Mouse (Mus musculus) MEL (cell line): Measurements from ENCODE around the gene Med15. TPM values are rescaled to one million over a fixed set of nuclear protein-coding genes. Genes with fewer than 3 reads are reported as not detected.

ENCODE experiments used
- DNase-seq: peaks from one replicate; pipeline ENCODE4 v3.0.0; 2011; ENCODE audit warnings: low read depth, low spot score
- H3K27ac ChIP-seq: 2 replicates; pipeline ENCODE4 v1.5.1; 2012; ENCODE audit warnings: low read depth, mild to moderate bottlenecking, control low read depth, low read length, moderate library complexity; ENCODE audit not compliant: control insufficient read depth
- H3K27me3 ChIP-seq, 2 experiments: fragments of 150-350 bp in 1 of 2; sonication (generic) in 1 of 2; 2 replicates each; pipeline ENCODE4 v1.6.1; 2012; ENCODE audit warnings: low read length in 2 of 2, mild to moderate bottlenecking in 2 of 2, improper control_type of control experiment in 1 of 2, moderate library complexity in 1 of 2; ENCODE audit not compliant: insufficient read depth in 2 of 2, control insufficient read depth in 1 of 2
- H3K36me3 ChIP-seq, 2 experiments: 2 replicates each; pipeline ENCODE4 v1.6.1; 2012 to 2014; ENCODE audit warnings: low read length in 2 of 2, improper control_type of control experiment in 1 of 2, inconsistent platforms in 1 of 2, mild to moderate bottlenecking in 1 of 2; ENCODE audit not compliant: insufficient read depth in 2 of 2, control insufficient read depth in 1 of 2
- H3K4me1 ChIP-seq, 2 experiments: fragments of 150-350 bp in 1 of 2; sonication (generic) in 1 of 2; 2 replicates each; pipeline ENCODE4 v1.6.1; 2012; ENCODE audit warnings: low read length in 2 of 2, improper control_type of control experiment in 1 of 2, mild to moderate bottlenecking in 1 of 2; ENCODE audit not compliant: insufficient read depth in 2 of 2, control insufficient read depth in 1 of 2
- H3K4me3 ChIP-seq, 2 experiments: fragments of 150-350 bp in 1 of 2; sonication (generic) in 1 of 2; 2 replicates each; pipeline ENCODE4 v1.5.1; 2012; ENCODE audit warnings: low read depth in 2 of 2, low read length in 2 of 2, mild to moderate bottlenecking in 2 of 2, moderate library complexity in 2 of 2, control low read depth in 1 of 2, improper control_type of control experiment in 1 of 2; ENCODE audit not compliant: control insufficient read depth in 1 of 2, insufficient read depth in 1 of 2
- H3K79me2 ChIP-seq: 2 replicates; pipeline ENCODE4 v1.6.1; 2012; ENCODE audit warnings: mild to moderate bottlenecking, low read length, moderate library complexity; ENCODE audit not compliant: control insufficient read depth, poor library complexity, insufficient read depth
- H3K9ac ChIP-seq: 2 replicates; pipeline ENCODE4 v1.6.1; 2012; ENCODE audit warnings: low read depth, mild to moderate bottlenecking, control low read depth, low read length, moderate library complexity; ENCODE audit not compliant: control insufficient read depth, poor library complexity, severe bottlenecking
- H3K9me3 ChIP-seq: fragments of 150-350 bp; sonication (generic); replicated peaks from 2 replicates; pipeline ENCODE4 v1.6.1; 2012; ENCODE audit warnings: mild to moderate bottlenecking, low read length, improper control_type of control experiment, moderate library complexity; ENCODE audit not compliant: insufficient read depth
- BHLHE40 ChIP-seq: IDR thresholded peaks from 2 replicates; pipeline ENCODE4 v1.6.1; 2012; ENCODE audit warnings: low read depth, mild to moderate bottlenecking, inconsistent platforms, low read length, improper control_type of control experiment, borderline replicate concordance
- CTCF ChIP-seq, 3 experiments: IDR thresholded peaks in 2 of 3; conservative IDR thresholded peaks in 1 of 3; 2 replicates each; pipeline ENCODE4 v1.5.1; 2011 to 2012; ENCODE audit warnings: low read length in 3 of 3, low read depth in 2 of 3, mild to moderate bottlenecking in 2 of 3, improper control_type of control experiment in 1 of 3, inconsistent platforms in 1 of 3, mixed read lengths in 1 of 3, moderate library complexity in 1 of 3; ENCODE audit not compliant: control insufficient read depth in 1 of 3, insufficient read depth in 1 of 3, poor library complexity in 1 of 3, severe bottlenecking in 1 of 3
- ETS1 ChIP-seq: IDR thresholded peaks from 2 replicates; pipeline ENCODE4 v1.6.1; 2012; ENCODE audit warnings: low read depth, mild to moderate bottlenecking, inconsistent platforms, low read length, improper control_type of control experiment, moderate library complexity
- HCFC1 ChIP-seq: IDR thresholded peaks from 2 replicates; pipeline ENCODE4 v1.6.1; 2012; ENCODE audit warnings: low read depth, mild to moderate bottlenecking, inconsistent platforms, low read length, improper control_type of control experiment, moderate library complexity
- JUND ChIP-seq: IDR thresholded peaks from 2 replicates; pipeline ENCODE4 v1.6.1; 2011; ENCODE audit warnings: low read depth, mild to moderate bottlenecking, improper control_type of control experiment, low read length
- KAT2A ChIP-seq: conservative IDR thresholded peaks from 2 replicates; pipeline ENCODE4 v1.6.1; 2012; ENCODE audit warnings: low read depth, low read length, improper control_type of control experiment, inconsistent platforms
- MAFK ChIP-seq: IDR thresholded peaks from 2 replicates; pipeline ENCODE4 v1.6.1; 2011; ENCODE audit warnings: low read depth, mild to moderate bottlenecking, low read length, improper control_type of control experiment, borderline replicate concordance
- MEF2A ChIP-seq: IDR thresholded peaks from 2 replicates; pipeline ENCODE4 v1.6.1; 2014; ENCODE audit warnings: low read depth, mild to moderate bottlenecking, inconsistent platforms, low read length, improper control_type of control experiment; ENCODE audit not compliant: poor library complexity, insufficient replicate concordance, severe bottlenecking; ENCODE audit errors: extremely low read depth
- MXI1 ChIP-seq: IDR thresholded peaks from 2 replicates; pipeline ENCODE4 v1.6.1; 2011; ENCODE audit warnings: mild to moderate bottlenecking, low read depth, low read length, improper control_type of control experiment
- MYB ChIP-seq: IDR thresholded peaks from 2 replicates; pipeline ENCODE4 v1.6.1; 2011; ENCODE audit warnings: mild to moderate bottlenecking, low read depth, low read length, improper control_type of control experiment
- MYC ChIP-seq: IDR thresholded peaks from 2 replicates; pipeline ENCODE4 v1.6.1; 2011; ENCODE audit warnings: low read depth, mild to moderate bottlenecking, low read length, improper control_type of control experiment, moderate library complexity
- NELFE ChIP-seq: IDR thresholded peaks from 2 replicates; pipeline ENCODE4 v1.6.1; 2011; ENCODE audit warnings: low read depth, low read length, improper control_type of control experiment
- POLR2A ChIP-seq, 2 experiments: IDR thresholded peaks; 2 replicates each; pipeline ENCODE4 v1.6.1; 2011 to 2012; ENCODE audit warnings: low read length in 2 of 2, mild to moderate bottlenecking in 2 of 2, control low read depth in 1 of 2, improper control_type of control experiment in 1 of 2, low read depth in 1 of 2, moderate library complexity in 1 of 2; ENCODE audit not compliant: control insufficient read depth in 1 of 2, insufficient read depth in 1 of 2, poor library complexity in 1 of 2
- POLR2AphosphoS5 ChIP-seq: IDR thresholded peaks from 2 replicates; pipeline ENCODE4 v1.6.1; 2012; ENCODE audit warnings: low read depth, borderline replicate concordance, mild to moderate bottlenecking, inconsistent platforms, low read length, moderate library complexity, mixed read lengths
- RAD21 ChIP-seq: IDR thresholded peaks from 2 replicates; pipeline ENCODE4 v1.6.1; 2011; ENCODE audit warnings: mild to moderate bottlenecking, low read depth, low read length, improper control_type of control experiment
- RCOR1 ChIP-seq: IDR thresholded peaks from 2 replicates; pipeline ENCODE4 v1.6.1; 2012; ENCODE audit warnings: low read depth, mild to moderate bottlenecking, inconsistent platforms, low read length, improper control_type of control experiment
- SIN3A ChIP-seq: IDR thresholded peaks from 2 replicates; pipeline ENCODE4 v1.6.1; 2012; ENCODE audit warnings: low read length, improper control_type of control experiment, inconsistent platforms
- SMC3 ChIP-seq: IDR thresholded peaks from 2 replicates; pipeline ENCODE4 v1.6.1; 2011; ENCODE audit warnings: low read depth, low read length, improper control_type of control experiment
- TBP ChIP-seq: IDR thresholded peaks from 2 replicates; pipeline ENCODE4 v1.8.0; 2011; ENCODE audit warnings: low read depth, low read length, improper control_type of control experiment
- UBTF ChIP-seq: IDR thresholded peaks from 2 replicates; pipeline ENCODE4 v1.6.1; 2012; ENCODE audit warnings: low read depth, mild to moderate bottlenecking, inconsistent platforms, low read length, improper control_type of control experiment, moderate library complexity, borderline replicate concordance; ENCODE audit not compliant: insufficient read depth
- ZC3H11A ChIP-seq: IDR thresholded peaks from 2 replicates; pipeline ENCODE4 v1.6.1; 2012; ENCODE audit warnings: low read depth, mild to moderate bottlenecking, inconsistent platforms, low read length, improper control_type of control experiment
- ZKSCAN1 ChIP-seq: IDR thresholded peaks from 2 replicates; pipeline ENCODE4 v1.6.1; 2012; ENCODE audit warnings: low read depth, mild to moderate bottlenecking, inconsistent platforms, low read length, improper control_type of control experiment, moderate library complexity
- ZMIZ1 ChIP-seq: IDR thresholded peaks from 2 replicates; pipeline ENCODE4 v1.6.1; 2012; ENCODE audit warnings: low read depth, mild to moderate bottlenecking, inconsistent platforms, low read length, improper control_type of control experiment, moderate library complexity
- ZNF384 ChIP-seq: IDR thresholded peaks from 2 replicates; pipeline ENCODE4 v1.6.1; 2012; ENCODE audit warnings: low read depth, mild to moderate bottlenecking, inconsistent platforms, low read length, improper control_type of control experiment
- polyA plus RNA-seq, 2 experiments: library from polyadenylated mRNA; stranded (reverse) in 1 of 2; unstranded in 1 of 2; fragments of >175 nt in 1 of 2; fragments of >200 nt in 1 of 2; gene quantifications; 2 replicates each; pipeline versions ENCODE4 v1.2.1 to v1.2.4; 2012; ENCODE audit warnings: low replicate concordance in 2 of 2, low read depth in 1 of 2; ENCODE audit not compliant: insufficient read length in 2 of 2, insufficient read depth in 1 of 2, missing spikeins in 1 of 2
- total RNA-seq: library from RNA; depleted of rRNA; stranded (reverse); fragments of 300-350 nt; gene quantifications from 2 replicates; pipeline ENCODE4 v1.2.3, GENCODE M21; 2012

Med15 gene
- total and polyA plus RNA-seq, 3 experiments = 25.9 to 62.0 TPM; not detected in 1

DNA sequence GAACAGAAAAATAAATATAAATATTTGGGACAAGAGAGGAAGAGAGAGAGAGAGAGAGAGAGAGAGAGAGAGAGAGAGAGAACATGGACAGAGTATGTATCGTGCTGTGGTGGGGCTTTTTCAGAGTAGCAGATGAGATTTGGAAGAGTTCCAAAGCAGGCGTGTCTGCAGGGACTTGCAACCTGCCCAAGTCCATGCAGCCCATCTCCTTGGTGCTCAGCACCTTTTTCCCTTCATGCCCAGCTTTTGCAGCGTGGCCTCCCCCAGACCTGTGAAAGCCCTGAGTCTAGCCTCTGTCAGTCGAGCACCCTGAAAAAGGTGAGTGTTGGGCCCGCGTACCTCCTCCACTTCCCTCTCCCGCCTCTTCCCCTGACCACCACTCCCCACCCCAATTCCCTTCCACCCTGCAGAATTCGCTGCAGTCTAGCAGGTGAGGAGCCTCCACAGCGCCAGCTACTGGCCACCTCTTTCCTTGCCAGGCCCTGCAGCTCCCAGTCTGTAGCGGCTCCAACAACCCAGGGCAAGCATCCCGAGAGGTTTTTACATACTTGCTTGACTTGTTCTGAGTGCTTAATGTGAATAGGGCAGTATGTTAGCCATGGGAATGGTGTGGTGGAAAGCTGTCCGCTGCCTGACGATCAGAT, 114.6 kb downstream of the Med15 start:
- Histone ChIP-seq H3K4me3 (peak overlapping the region; percentile 43 to 45; a peak in 3 of 4 replicates), H3K4me1 (peaks cover 3 to 10% of the 10 kb centered on the region in 2 experiments; a peak in 3 of 4 replicates), H3K36me3 (peaks cover 5 to 10% of the 10 kb centered on the region in 2 experiments)

DNA sequence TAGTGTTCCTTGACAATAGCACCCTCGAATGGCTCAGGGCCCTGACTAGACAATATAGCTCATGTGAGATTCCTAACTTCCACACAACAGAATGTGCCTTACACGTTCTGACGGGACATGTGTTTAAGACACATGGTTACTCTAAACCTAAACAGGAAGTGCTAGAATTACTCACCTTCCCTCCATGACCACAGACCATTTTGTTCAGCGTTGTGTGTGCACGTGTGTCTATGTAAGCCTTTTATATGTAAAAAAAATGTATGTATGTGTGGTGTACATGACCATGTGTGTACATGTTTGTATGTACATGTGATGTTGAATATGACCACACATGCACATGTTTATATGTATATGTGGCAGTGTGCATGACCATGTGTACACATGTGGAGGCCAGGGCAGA, 116.5 kb downstream of the Med15 start:
- TF ChIP-seq MAFK (no peak), JUND (no peak), ETS1 (no peak), MYC (no peak), ZMIZ1 (no peak), MYB (no peak), POLR2AphosphoS5 (no peak), KAT2A (no peak), POLR2A (IDR thresholded peaks at IDR 0.05; ENCODE audit: control insufficient read depth in 1 of 2, insufficient read depth in 1 of 2, low read depth in 1 of 2, low read length in 2 of 2, poor library complexity in 1 of 2) (no peak), SMC3 (no peak), ZKSCAN1 (no peak), BHLHE40 (no peak), MEF2A (no peak), CTCF (IDR thresholded peaks at IDR 0.05 in 2 of 3, conservative IDR thresholded peaks at IDR 0.05 in 1 of 3; ENCODE audit: control insufficient read depth in 1 of 3, insufficient read depth in 1 of 3, low read depth in 2 of 3, low read length in 3 of 3, poor library complexity in 1 of 3, severe bottlenecking in 1 of 3) (no peak)
- TF ChIP-seq, all 39 proteins: peak for 0

More for the DNA sequence above, 114.6 kb downstream of the Med15 start:
- no peaks in the 10 kb centered on the region for H3K9me3 ChIP-seq
- peaks cover 13% of the 10 kb centered on the region for H3K79me2 ChIP-seq
- DNase-seq = peak; percentile 87
- TF ChIP-seq HCFC1 (peak; percentile 59; the same call in 1 of the 2 replicates), SMC3 (peak; percentile 57), MEF2A (no peak), CTCF (IDR thresholded peaks at IDR 0.05 in 2 of 3, conservative IDR thresholded peaks at IDR 0.05 in 1 of 3; ENCODE audit: control insufficient read depth in 1 of 3, insufficient read depth in 1 of 3, low read depth in 2 of 3, low read length in 3 of 3, poor library complexity in 1 of 3, severe bottlenecking in 1 of 3) (peak; percentile 83 to 98 (median 97)), RAD21 (peak; percentile 35), TBP (no peak), BHLHE40 (peak; percentile 33; the same call in 1 of the 2 replicates), RCOR1 (peak; percentile 55; the same call in 1 of the 2 replicates), NELFE (no peak), SIN3A (0 out of 2 replicates have a peak, but pooled peaks have one; percentile 56), ZC3H11A (peak; percentile 27; the same call in 1 of the 2 replicates), ZNF384 (0 out of 2 replicates have a peak, but pooled peaks have one; percentile 11), UBTF (no peak), MXI1 (peak; percentile 42; the same call in 1 of the 2 replicates)
- no peaks in the 10 kb centered on the region for H3K27me3 ChIP-seq
- H3K27ac ChIP-seq = no peak overlapping the region
- H3K9ac ChIP-seq = peak overlapping the region; percentile 53

More for the DNA sequence above, 116.5 kb downstream of the Med15 start:
- Histone ChIP-seq H3K4me3 (no peak overlapping the region), H3K36me3 (peaks cover 2 to 10% of the 10 kb centered on the region in 2 experiments; a peak in 2 of 4 replicates), H3K4me1 (peaks cover 3 to 10% of the 10 kb centered on the region in 2 experiments; a peak in 3 of 4 replicates), H3K9me3 (no peaks in the 10 kb centered on the region), H3K27me3 (no peaks in the 10 kb centered on the region), H3K27ac (no peak overlapping the region), H3K79me2 (peaks cover 13% of the 10 kb centered on the region), H3K9ac (no peak overlapping the region)
- no peak for DNase-seq
